In the genomic region with DNA sequence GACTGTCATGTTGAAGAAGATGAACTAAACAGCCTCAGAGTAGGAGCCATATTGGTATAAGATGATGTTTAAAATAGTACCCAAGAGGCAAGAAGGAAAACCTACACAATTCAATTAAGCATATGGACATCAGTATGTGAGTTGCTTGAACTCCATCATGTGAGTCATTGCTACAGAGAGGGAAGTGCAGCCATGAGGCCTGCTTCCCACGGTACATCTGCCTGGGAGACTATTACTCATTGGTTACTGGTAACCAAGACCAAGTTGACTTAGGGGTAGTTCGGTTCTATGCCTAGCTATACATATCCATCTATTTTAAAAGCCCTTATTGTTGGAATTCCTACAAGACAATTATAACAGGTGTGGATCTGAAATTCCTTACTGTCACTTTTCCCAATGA, we compare ENCODE assay signal across 9 mouse cellular contexts. TPM values are rescaled to one million over a fixed set of nuclear protein-coding genes. Genes with fewer than 3 reads are reported as not detected.
"Had no signal": no experiment of that assay in that cellular context is flagged by ENCODE, and none has a peak within 500 bp of the region (broad histone marks: within the 10 kb centered on the region; RNA-seq: fewer than 3 reads in every experiment).

No protein-coding gene starts in this region.

- DNase-seq: kidney, adult 18-20 months; kidney, postnatal 14 days; lung, embryonic 14.5 days; lung, postnatal 10 days; lung, postnatal 4 days; midbrain, embryonic 14.5 days; thymus, postnatal 4 days had no signal

RNA-seq across cellular contexts. Expression of gene Rgs7, which starts 29.9 kb away (rescaled TPM):
- total RNA-seq: megakaryocyte, adult 5-6 weeks had no signal
- polyA plus RNA-seq: liver, embryonic 16.5 days had no signal
